Mouse (Mus musculus): ENCODE measurements around the gene Myo1b. TPM values are rescaled to one million over a fixed set of nuclear protein-coding genes. Genes with fewer than 3 reads are reported as not detected.

Myo1b gene
- polyA plus RNA-seq, 1 experiment, result 7.1 TPM

- no peak for TF ChIP-seq MAX (IDR thresholded peaks at IDR 0.05; ENCODE audit: low read depth)
- TF ChIP-seq POLR2A (IDR thresholded peaks at IDR 0.05; ENCODE audit: insufficient read length, low read depth), result peak; percentile 31
- Histone ChIP-seq H3ac (ENCODE audit: control insufficient read depth, insufficient read length) (no peak overlapping the region), H3K27me3 (ENCODE audit: control insufficient read depth, insufficient read depth, insufficient read length) (no peaks in the 10 kb centered on the region), H3K4me3 (no peak overlapping the region), H3K79me2 (ENCODE audit: control insufficient read depth, insufficient read depth) (no peaks in the 10 kb centered on the region), H3K4me2 (ENCODE audit: low read depth) (peak overlapping the region; percentile 69), H3K36me3 (ENCODE audit: control insufficient read depth, insufficient read depth) (no peaks in the 10 kb centered on the region)
Observed at GRCm38 (mm10) chr1:51747494-51747893, 168.4 kb downstream of the Myo1b start.

- no peak overlapping the region for H3K4me3 ChIP-seq
- no peaks in the 10 kb centered on the region for H3K27me3 ChIP-seq (ENCODE audit: control insufficient read depth, insufficient read depth, insufficient read length)
- H3K79me2 ChIP-seq (ENCODE audit: control insufficient read depth, insufficient read depth), result no peaks in the 10 kb centered on the region
- no peak overlapping the region for H3ac ChIP-seq (ENCODE audit: control insufficient read depth, insufficient read length)
- H3K36me3 ChIP-seq (ENCODE audit: control insufficient read depth, insufficient read depth), result no peaks in the 10 kb centered on the region
- H3K4me2 ChIP-seq (ENCODE audit: low read depth), result peak overlapping the region; percentile 69
- TF ChIP-seq USF1 (IDR thresholded peaks at IDR 0.05; ENCODE audit: low read depth), result no peak
- no peak for TF ChIP-seq SRF (IDR thresholded peaks at IDR 0.05; ENCODE audit: control insufficient read depth, insufficient read length, low read depth)
- no peak for TF ChIP-seq CEBPB (IDR thresholded peaks at IDR 0.05; ENCODE audit: insufficient read depth, poor library complexity, severe bottlenecking)
- no peak for TF ChIP-seq TCF12 (IDR thresholded peaks at IDR 0.05; ENCODE audit: insufficient read depth, poor library complexity, severe bottlenecking)
Observed at GRCm38 (mm10) chr1:51746711-51747240, 169.1 kb downstream of the Myo1b start.

GRCm38 (mm10) chr1:51743756-51744425, 172.0 kb downstream of the Myo1b start:
- Histone ChIP-seq H3ac (ENCODE audit: control insufficient read depth, insufficient read length) (no peak overlapping the region), H3K27me3 (ENCODE audit: control insufficient read depth, insufficient read depth, insufficient read length) (no peaks in the 10 kb centered on the region)

GRCm38 (mm10) chr1:51742586-51742985, 173.3 kb downstream of the Myo1b start:
- Histone ChIP-seq H3K27me3 (ENCODE audit: control insufficient read depth, insufficient read depth, insufficient read length) (no peaks in the 10 kb centered on the region), H3K4me2 (ENCODE audit: low read depth) (no peak overlapping the region), H3ac (ENCODE audit: control insufficient read depth, insufficient read length) (no peak overlapping the region), H3K4me3 (no peak overlapping the region), H3K36me3 (ENCODE audit: control insufficient read depth, insufficient read depth) (no peaks in the 10 kb centered on the region), H3K79me2 (ENCODE audit: control insufficient read depth, insufficient read depth) (no peaks in the 10 kb centered on the region)
- TF ChIP-seq USF1 (IDR thresholded peaks at IDR 0.05; ENCODE audit: low read depth) (no peak), MYOG (IDR thresholded peaks at IDR 0.05; ENCODE audit: control insufficient read depth in 1 of 3, insufficient read depth in 1 of 3, insufficient read length in 2 of 3, low read depth in 2 of 3) (no peak)

More at GRCm38 (mm10) chr1:51743756-51744425, 172.0 kb downstream of the Myo1b start:
- Histone ChIP-seq H3K36me3 (ENCODE audit: control insufficient read depth, insufficient read depth) (no peaks in the 10 kb centered on the region), H3K4me3 (no peak overlapping the region), H3K4me2 (ENCODE audit: low read depth) (no peak overlapping the region), H3K79me2 (ENCODE audit: control insufficient read depth, insufficient read depth) (no peaks in the 10 kb centered on the region)
- no peak for TF ChIP-seq MYOG (IDR thresholded peaks at IDR 0.05; ENCODE audit: control insufficient read depth in 1 of 3, insufficient read depth in 1 of 3, insufficient read length in 2 of 3, low read depth in 2 of 3)
- no peak for TF ChIP-seq REST (IDR thresholded peaks at IDR 0.05; ENCODE audit: insufficient read depth, insufficient read length)
- no peak for TF ChIP-seq E2F4 (IDR thresholded peaks at IDR 0.05; ENCODE audit: insufficient read depth)
- no peak for TF ChIP-seq POLR2A (IDR thresholded peaks at IDR 0.05; ENCODE audit: insufficient read length, low read depth)
- no peak for TF ChIP-seq MYOD1 (IDR thresholded peaks at IDR 0.05; ENCODE audit: control insufficient read depth in 1 of 3, insufficient read length in 2 of 3, low read depth in 2 of 3)
- TF ChIP-seq TCF12 (IDR thresholded peaks at IDR 0.05; ENCODE audit: insufficient read depth, poor library complexity, severe bottlenecking), result no peak
- no peak for TF ChIP-seq POLR2AphosphoS2 (IDR thresholded peaks at IDR 0.05; ENCODE audit: insufficient read length, low read depth)
- no peak for TF ChIP-seq MAX (IDR thresholded peaks at IDR 0.05; ENCODE audit: low read depth)
- no peak for TF ChIP-seq USF1 (IDR thresholded peaks at IDR 0.05; ENCODE audit: low read depth)
- no peak for TF ChIP-seq SRF (IDR thresholded peaks at IDR 0.05; ENCODE audit: control insufficient read depth, insufficient read length, low read depth)
- no peak for TF ChIP-seq CEBPB (IDR thresholded peaks at IDR 0.05; ENCODE audit: insufficient read depth, poor library complexity, severe bottlenecking)
- no peak for TF ChIP-seq TCF3 (IDR thresholded peaks at IDR 0.05; ENCODE audit: insufficient read length, low read depth)

- Histone ChIP-seq H3K4me3 (no peak overlapping the region), H3ac (ENCODE audit: control insufficient read depth, insufficient read length) (no peak overlapping the region), H3K27me3 (ENCODE audit: control insufficient read depth, insufficient read depth, insufficient read length) (no peaks in the 10 kb centered on the region), H3K4me2 (ENCODE audit: low read depth) (no peak overlapping the region), H3K79me2 (ENCODE audit: control insufficient read depth, insufficient read depth) (no peaks in the 10 kb centered on the region), H3K36me3 (ENCODE audit: control insufficient read depth, insufficient read depth) (no peaks in the 10 kb centered on the region)
- TF ChIP-seq MYOD1 (IDR thresholded peaks at IDR 0.05; ENCODE audit: control insufficient read depth in 1 of 3, insufficient read length in 2 of 3, low read depth in 2 of 3) (no peak), MYOG (IDR thresholded peaks at IDR 0.05; ENCODE audit: control insufficient read depth in 1 of 3, insufficient read depth in 1 of 3, insufficient read length in 2 of 3, low read depth in 2 of 3) (no peak), POLR2AphosphoS2 (IDR thresholded peaks at IDR 0.05; ENCODE audit: insufficient read length, low read depth) (no peak), REST (IDR thresholded peaks at IDR 0.05; ENCODE audit: insufficient read depth, insufficient read length) (no peak), USF1 (IDR thresholded peaks at IDR 0.05; ENCODE audit: low read depth) (no peak), TCF3 (IDR thresholded peaks at IDR 0.05; ENCODE audit: insufficient read length, low read depth) (no peak), MAX (IDR thresholded peaks at IDR 0.05; ENCODE audit: low read depth) (no peak), SRF (IDR thresholded peaks at IDR 0.05; ENCODE audit: control insufficient read depth, insufficient read length, low read depth) (no peak), POLR2A (IDR thresholded peaks at IDR 0.05; ENCODE audit: insufficient read length, low read depth) (no peak), TCF12 (IDR thresholded peaks at IDR 0.05; ENCODE audit: insufficient read depth, poor library complexity, severe bottlenecking) (no peak), E2F4 (IDR thresholded peaks at IDR 0.05; ENCODE audit: insufficient read depth) (no peak), CEBPB (IDR thresholded peaks at IDR 0.05; ENCODE audit: insufficient read depth, poor library complexity, severe bottlenecking) (no peak)
Observed at GRCm38 (mm10) chr1:51740626-51741231, 175.1 kb downstream of the Myo1b start.

Data from myocyte (in vitro differentiated cells).